Mouse (Mus musculus) limb, embryonic 13.5 days (tissue): ENCODE data around the gene Rars2. TPM values are rescaled to one million over a fixed set of nuclear protein-coding genes. Genes with fewer than 3 reads are reported as not detected.
A peak's percentile ranks its signal among the peaks of the same experiment; 100 is the strongest.

Experiments used
- ATAC-seq: fragments of 200-750 bp; cut with Nextera tagmentation; 2 replicates; pipeline ENCODE4 v1.8.0; 2017; ENCODE audit warnings: low read depth, moderate number of reproducible peaks, moderate TSS enrichment; ENCODE audit not compliant: low FRiP score
- H3K27ac ChIP-seq: fragments of 300-500 bp; sonication (generic); 2 replicates; pipeline ENCODE4 v1.5.1; 2015; ENCODE audit warnings: inconsistent platforms, mild to moderate bottlenecking, moderate library complexity
- H3K27me3 ChIP-seq: fragments of 300-500 bp; sonication (generic); 2 replicates; pipeline ENCODE4 v1.6.1; 2015; ENCODE audit warnings: mild to moderate bottlenecking, inconsistent platforms
- H3K36me3 ChIP-seq: fragments of 300-500 bp; sonication (generic); 2 replicates; pipeline ENCODE4 v1.6.1; 2015; ENCODE audit warnings: inconsistent platforms, mild to moderate bottlenecking, moderate library complexity
- H3K4me1 ChIP-seq: fragments of 300-500 bp; sonication (generic); 2 replicates; pipeline ENCODE4 v1.6.1; 2015; ENCODE audit warnings: inconsistent platforms
- H3K4me2 ChIP-seq: fragments of 300-500 bp; sonication (generic); replicated peaks from 2 replicates; pipeline ENCODE4 v1.6.1; 2015; ENCODE audit warnings: inconsistent platforms, mild to moderate bottlenecking, moderate library complexity
- H3K4me3 ChIP-seq: fragments of 300-500 bp; sonication (generic); 2 replicates; pipeline ENCODE4 v1.5.1; 2015; ENCODE audit warnings: moderate library complexity, mild to moderate bottlenecking, inconsistent platforms
- H3K9ac ChIP-seq: fragments of 300-500 bp; sonication (generic); 2 replicates; pipeline ENCODE4 v1.6.1; 2015; ENCODE audit warnings: mild to moderate bottlenecking, inconsistent platforms
- H3K9me3 ChIP-seq: fragments of 300-500 bp; sonication (generic); 2 replicates; pipeline ENCODE4 v1.6.1; 2016; ENCODE audit warnings: inconsistent platforms
- WGBS: fragments of 180-500 bp; shearing (Covaris S2); methylation state at CpG from one replicate; pipeline ENCODE4 v1.1.7; 2015; 5-methylcytosine and 5-hydroxymethylcytosine counted together
- polyA plus RNA-seq: library from polyadenylated mRNA; unstranded; fragments of >200 nt; fragmentation: Nextera tagmentation; extraction: Ambion mirVana; gene quantifications from 2 replicates; pipeline ENCODE4 v1.2.1, GENCODE M21; 2015

Rars2 gene
- polyA plus RNA-seq, 1 experiment from 2014 or later = 67.5 TPM

DNA sequence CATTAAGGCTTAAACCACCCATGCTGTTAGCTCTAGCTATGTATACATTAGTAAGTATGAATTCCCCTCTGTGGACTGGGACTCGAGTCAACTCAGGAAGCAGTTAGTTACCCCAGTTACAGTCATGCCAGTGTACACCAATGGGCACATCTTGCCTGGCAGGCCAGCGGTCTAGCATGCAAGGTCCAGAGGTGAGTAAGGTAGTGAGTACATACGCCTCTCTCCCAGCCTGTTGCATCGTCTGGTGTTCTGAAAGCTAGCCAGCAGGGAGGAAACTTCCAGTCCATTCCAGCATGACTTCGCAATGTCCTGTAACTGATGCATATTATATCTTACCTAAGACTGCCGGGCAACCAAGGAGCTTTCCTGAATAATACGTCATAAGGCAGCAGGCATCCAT, 38.4 kb downstream of the Rars2 start:
- 94% methylated on average over 7 of the region's 7 CpGs for WGBS
- Histone ChIP-seq H3K27ac (no peak overlapping the region), H3K27me3 (no peaks in the 10 kb centered on the region), H3K4me1 (no peaks in the 10 kb centered on the region), H3K36me3 (peaks cover 61% of the 10 kb centered on the region), H3K4me2 (no peak overlapping the region), H3K9me3 (no peaks in the 10 kb centered on the region), H3K9ac (no peak overlapping the region), H3K4me3 (no peak overlapping the region)
- no peak for ATAC-seq

DNA sequence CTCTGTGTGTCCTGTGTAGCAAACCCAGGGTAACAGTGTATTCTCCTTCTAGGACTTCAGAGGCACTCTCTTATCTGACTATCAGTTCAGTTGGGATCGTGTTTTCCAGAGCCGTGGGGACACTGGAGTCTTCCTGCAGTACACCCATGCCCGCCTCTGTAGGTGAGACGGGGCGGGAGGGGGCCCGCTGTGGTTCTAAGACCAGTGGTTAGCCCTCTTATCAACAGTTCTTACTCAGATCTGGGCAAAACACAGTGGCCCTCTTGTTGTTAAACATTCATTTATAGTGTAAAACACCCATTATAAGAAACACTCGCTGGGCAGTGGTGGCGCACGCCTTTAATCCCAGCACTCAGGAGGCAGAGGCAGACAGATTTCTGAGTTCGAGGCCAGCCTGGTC, 41.3 kb downstream of the Rars2 start:
- WGBS = 92% methylated on average over 10 of the region's 10 CpGs
- ATAC-seq = no peak
- Histone ChIP-seq H3K4me1 (no peaks in the 10 kb centered on the region), H3K4me2 (no peak overlapping the region), H3K27me3 (no peaks in the 10 kb centered on the region), H3K9ac (no peak overlapping the region), H3K27ac (no peak overlapping the region), H3K4me3 (no peak overlapping the region), H3K9me3 (no peaks in the 10 kb centered on the region), H3K36me3 (peaks cover 79% of the 10 kb centered on the region)

- no peak for ATAC-seq
- H3K27me3 ChIP-seq = no peaks in the 10 kb centered on the region
- peaks cover 85% of the 10 kb centered on the region for H3K36me3 ChIP-seq
- 89% methylated on average over 2 of the region's 2 CpGs for WGBS
- H3K4me1 ChIP-seq = no peaks in the 10 kb centered on the region
- no peak overlapping the region for H3K4me2 ChIP-seq
- no peak overlapping the region for H3K27ac ChIP-seq
- no peak overlapping the region for H3K4me3 ChIP-seq
- no peak overlapping the region for H3K9ac ChIP-seq
- H3K9me3 ChIP-seq = no peaks in the 10 kb centered on the region
These were observed 44.3 kb downstream of the Rars2 start for GRCm38 (mm10) chr4:34659012-34659411.

DNA sequence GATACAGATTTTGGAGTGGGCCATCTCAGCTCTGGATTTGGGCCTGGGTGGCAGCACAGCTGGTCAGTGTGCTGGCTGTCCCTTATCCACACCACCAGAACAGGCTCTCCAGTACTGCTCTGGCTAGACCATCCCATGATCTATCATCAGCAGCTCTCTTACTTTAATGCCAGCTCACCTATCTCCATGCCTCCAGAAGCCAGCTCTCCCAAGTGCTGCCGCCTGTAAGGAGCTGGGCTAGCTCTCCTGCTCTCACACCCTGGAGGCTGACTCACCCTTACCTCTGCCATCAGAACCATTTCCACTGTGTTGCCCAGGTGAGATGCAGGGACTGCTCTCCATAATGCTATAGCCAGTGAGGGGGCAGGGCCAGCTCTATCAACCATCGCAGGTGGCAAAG, 46.8 kb downstream of the Rars2 start:
- Histone ChIP-seq H3K36me3 (peaks cover 85% of the 10 kb centered on the region), H3K27ac (no peak overlapping the region), H3K9me3 (no peaks in the 10 kb centered on the region), H3K9ac (no peak overlapping the region), H3K27me3 (no peaks in the 10 kb centered on the region), H3K4me2 (no peak overlapping the region), H3K4me3 (no peak overlapping the region), H3K4me1 (no peaks in the 10 kb centered on the region)
- ATAC-seq = no peak
- WGBS = 86% methylated on average over 2 of the region's 2 CpGs

DNA sequence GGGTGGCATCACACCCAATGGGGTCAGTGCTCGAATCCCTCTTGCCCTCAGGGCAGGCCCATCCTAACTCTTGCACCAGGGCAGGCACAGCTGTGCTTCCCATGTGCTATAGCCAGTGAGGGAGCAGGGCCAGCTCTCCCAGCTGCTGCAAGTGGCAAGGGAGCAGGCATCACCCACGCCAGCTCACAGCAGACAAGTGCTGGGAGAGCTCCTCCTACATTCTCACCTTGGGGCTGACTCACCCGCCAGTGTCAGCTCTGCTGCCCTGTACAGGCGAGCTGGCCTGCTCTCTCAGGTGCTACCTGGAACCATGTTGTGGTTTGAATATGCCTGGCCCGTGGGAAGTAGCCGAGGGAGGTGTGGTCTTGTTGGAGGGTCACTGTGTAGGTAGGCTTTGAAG, 47.2 kb downstream of the Rars2 start:
- H3K36me3 ChIP-seq = peaks cover 85% of the 10 kb centered on the region
- 84% methylated on average over 6 of the region's 6 CpGs for WGBS
- no peak overlapping the region for H3K27ac ChIP-seq

GRCm38 (mm10) chr4:34667923-34668322, 53.2 kb downstream of the Rars2 start:
- ATAC-seq = no peak
- no peak overlapping the region for H3K4me3 ChIP-seq
- H3K27me3 ChIP-seq = no peaks in the 10 kb centered on the region
- H3K27ac ChIP-seq = no peak overlapping the region
- no peak overlapping the region for H3K4me2 ChIP-seq
- H3K36me3 ChIP-seq = peaks cover 58% of the 10 kb centered on the region
- no peak overlapping the region for H3K9ac ChIP-seq
- WGBS = 88% methylated on average over 5 of the region's 5 CpGs
- H3K9me3 ChIP-seq = no peaks in the 10 kb centered on the region
- no peaks in the 10 kb centered on the region for H3K4me1 ChIP-seq

More for the DNA sequence above, 47.2 kb downstream of the Rars2 start:
- no peaks in the 10 kb centered on the region for H3K9me3 ChIP-seq
- no peak for ATAC-seq
- no peaks in the 10 kb centered on the region for H3K4me1 ChIP-seq
- no peaks in the 10 kb centered on the region for H3K27me3 ChIP-seq
- H3K4me3 ChIP-seq = no peak overlapping the region
- no peak overlapping the region for H3K4me2 ChIP-seq
- H3K9ac ChIP-seq = no peak overlapping the region

DNA sequence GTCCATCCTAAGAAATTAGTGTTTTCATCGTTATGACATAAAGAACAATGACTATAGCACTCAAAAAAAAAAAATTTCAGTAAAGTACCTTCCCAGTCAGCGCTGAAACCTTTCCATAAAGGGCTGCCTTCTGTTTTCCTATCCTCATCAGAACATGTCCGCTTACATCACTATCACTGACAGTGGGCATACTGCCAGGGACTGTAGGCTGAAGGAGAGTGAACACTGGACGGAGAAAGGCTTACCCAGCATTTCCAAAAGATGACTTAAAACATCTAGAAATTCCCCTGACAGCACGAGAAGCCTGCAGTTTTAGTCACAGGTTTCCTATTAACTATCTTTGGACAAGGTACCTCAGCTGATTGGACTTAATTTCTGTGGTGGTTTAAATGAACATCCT, 59.0 kb downstream of the Rars2 start:
- Histone ChIP-seq H3K9ac (no peak overlapping the region), H3K4me1 (0 out of 2 replicates have a peak, but pooled peaks cover 3% of the 10 kb centered on the region), H3K4me2 (no peak overlapping the region), H3K9me3 (no peaks in the 10 kb centered on the region), H3K27me3 (no peaks in the 10 kb centered on the region), H3K4me3 (no peak overlapping the region), H3K36me3 (peaks cover 41% of the 10 kb centered on the region), H3K27ac (no peak overlapping the region)
- no peak for ATAC-seq
- 90% methylated on average over 5 of the region's 5 CpGs for WGBS

DNA sequence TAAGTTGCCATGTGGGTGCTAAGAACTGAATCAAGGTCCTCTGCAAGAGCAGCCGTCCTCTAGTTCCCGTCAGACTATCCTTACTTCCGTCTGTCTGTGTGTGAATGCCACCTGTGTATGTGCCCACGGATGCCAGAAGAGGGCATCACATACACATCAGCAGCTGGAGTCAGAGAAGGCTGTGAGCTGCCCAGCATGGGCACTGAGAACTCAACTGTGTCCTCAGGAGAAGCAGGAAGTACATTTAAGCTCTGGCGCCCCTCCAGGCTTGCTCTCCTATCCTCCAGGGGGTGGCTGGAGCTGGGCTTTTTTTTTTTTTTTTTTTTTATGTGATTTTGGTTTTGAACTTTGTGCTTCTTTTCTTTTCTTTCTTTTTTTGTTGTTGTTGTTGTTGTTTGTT, 65.8 kb downstream of the Rars2 start:
- H3K9ac ChIP-seq = no peak overlapping the region
- peaks cover 27% of the 10 kb centered on the region for H3K4me1 ChIP-seq
- WGBS = 90% methylated on average over 5 of the region's 5 CpGs
- H3K36me3 ChIP-seq = peaks cover 18% of the 10 kb centered on the region
- H3K4me3 ChIP-seq = no peak overlapping the region
- H3K9me3 ChIP-seq = no peaks in the 10 kb centered on the region
- no peak for ATAC-seq
- no peaks in the 10 kb centered on the region for H3K27me3 ChIP-seq
- no peak overlapping the region for H3K4me2 ChIP-seq
- H3K27ac ChIP-seq = no peak overlapping the region

GRCm38 (mm10) chr4:34686874-34687567, 72.3 kb downstream of the Rars2 start, which contains the start of gene Slc35a1:
Gene Slc35a1 (minus strand): TSS chr4:34687438.
- Histone ChIP-seq H3K27me3 (no peaks in the 10 kb centered on the region), H3K4me3 (peak within 1 kb of the TSS; percentile 86), H3K27ac (peak within 1 kb of the TSS; percentile 90), H3K4me1 (peaks cover 32% of the 10 kb centered on the region), H3K9me3 (no peaks in the 10 kb centered on the region), H3K36me3 (no peaks in the 10 kb centered on the region), H3K9ac (peak within 1 kb of the TSS; percentile 93), H3K4me2 (peak within 1 kb of the TSS; percentile 59)
- WGBS = under 1% methylated on average over 65 of the region's 65 CpGs
- ATAC-seq = peak; percentile 97

- peak overlapping the region; percentile 59 for H3K4me2 ChIP-seq
- H3K9ac ChIP-seq = no peak overlapping the region
- no peak overlapping the region; the same call in 1 of the 2 replicates for H3K4me3 ChIP-seq
- H3K9me3 ChIP-seq = no peaks in the 10 kb centered on the region
- no peaks in the 10 kb centered on the region for H3K36me3 ChIP-seq
- WGBS = 74% methylated on average over 3 of the region's 3 CpGs
- no peak overlapping the region for H3K27ac ChIP-seq
- ATAC-seq = no peak
- H3K4me1 ChIP-seq = peaks cover 22% of the 10 kb centered on the region
- H3K27me3 ChIP-seq = no peaks in the 10 kb centered on the region
These were observed 73.3 kb downstream of the Rars2 start for GRCm38 (mm10) chr4:34688021-34688420.

GRCm38 (mm10) chr4:34701528-34701927, 86.8 kb downstream of the Rars2 start:
- no peak overlapping the region for H3K27ac ChIP-seq
- H3K36me3 ChIP-seq = no peaks in the 10 kb centered on the region
- H3K4me1 ChIP-seq = no peaks in the 10 kb centered on the region
- H3K9me3 ChIP-seq = peaks cover 2% of the 10 kb centered on the region; the same call in 1 of the 2 replicates
- no peak overlapping the region for H3K4me3 ChIP-seq
- H3K9ac ChIP-seq = no peak overlapping the region
- WGBS = 47% methylated on average over 5 of the region's 5 CpGs
- H3K4me2 ChIP-seq = no peak overlapping the region
- H3K27me3 ChIP-seq = no peaks in the 10 kb centered on the region
- ATAC-seq = no peak

GRCm38 (mm10) chr4:34702231-34702630, 87.5 kb downstream of the Rars2 start:
- Histone ChIP-seq H3K27me3 (no peaks in the 10 kb centered on the region), H3K9ac (no peak overlapping the region), H3K4me3 (no peak overlapping the region), H3K27ac (no peak overlapping the region), H3K36me3 (no peaks in the 10 kb centered on the region), H3K4me2 (no peak overlapping the region), H3K4me1 (no peaks in the 10 kb centered on the region), H3K9me3 (peaks cover 2% of the 10 kb centered on the region; the same call in 1 of the 2 replicates)
- 98% methylated on average over 11 of the region's 11 CpGs for WGBS
- ATAC-seq = no peak

- H3K27me3 ChIP-seq = no peaks in the 10 kb centered on the region
- ATAC-seq = no peak
- no peak overlapping the region for H3K9ac ChIP-seq
- H3K36me3 ChIP-seq = no peaks in the 10 kb centered on the region
- no peaks in the 10 kb centered on the region for H3K4me1 ChIP-seq
- H3K4me3 ChIP-seq = no peak overlapping the region
- peaks cover 2% of the 10 kb centered on the region; the same call in 1 of the 2 replicates for H3K9me3 ChIP-seq
- no peak overlapping the region for H3K4me2 ChIP-seq
- 56% methylated on average over 4 of the region's 4 CpGs for WGBS
- H3K27ac ChIP-seq = no peak overlapping the region
These were observed 88.3 kb downstream of the Rars2 start for GRCm38 (mm10) chr4:34703029-34703428.
